In the genomic region with DNA sequence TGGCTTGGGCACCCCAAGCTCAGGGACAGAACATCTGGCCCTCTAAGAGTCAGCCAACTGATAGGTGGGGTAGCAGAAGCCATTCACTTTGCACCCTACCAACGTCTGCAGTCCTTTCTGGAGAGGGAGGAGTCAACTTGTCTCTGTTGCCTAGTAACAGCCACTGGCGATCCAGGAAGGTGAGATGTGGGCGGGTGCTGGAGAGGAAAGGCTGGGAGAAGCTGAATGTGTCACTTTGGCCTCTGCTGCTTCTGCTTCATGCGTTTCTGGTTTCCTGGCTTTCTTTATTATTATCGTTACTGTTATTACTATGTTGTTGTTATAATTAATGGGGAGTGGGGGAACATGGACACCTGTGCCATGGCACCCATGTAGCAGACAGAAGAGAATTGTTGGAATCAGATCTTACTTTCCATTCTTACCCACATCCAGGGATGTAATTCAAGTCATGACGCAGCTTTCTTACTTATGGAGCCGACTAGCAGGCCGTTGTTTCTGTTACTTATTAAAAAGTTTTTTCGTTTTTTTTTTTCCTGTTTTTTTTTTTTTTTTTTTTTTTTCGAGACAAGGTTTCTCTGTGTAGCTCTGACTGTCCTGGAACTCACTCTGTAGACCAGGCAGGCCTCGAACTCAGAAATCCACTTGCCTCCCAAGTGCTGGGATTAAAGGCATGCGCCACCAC, we compare ENCODE assay signal across 8 mouse cellular contexts. TPM values are rescaled to one million over a fixed set of nuclear protein-coding genes. Genes with fewer than 3 reads are reported as not detected.
A peak's percentile ranks its signal among the peaks of the same experiment; 100 is the strongest.
DNase-seq lines count a peak whose midpoint lies in the region; ATAC-seq and TF ChIP-seq lines count a peak whose summit lies in the region.

A gene (plus strand): TSS at position 156 of the 682 bp plus-strand sequence.

- ATAC-seq in embryonic facial prominence, embryonic 11.5 days (replicated peaks; ENCODE audit: insufficient number of reproducible peaks, low FRiP score, low TSS enrichment, low read depth), result no peak
- no peak for ATAC-seq in heart, embryonic 13.5 days (ENCODE audit: extremely low read depth, insufficient number of reproducible peaks, low FRiP score, low TSS enrichment)
- no peak for ATAC-seq in midbrain, embryonic 13.5 days

- peak within 1 kb of the TSS; percentile 55; the same call in 1 of the 2 replicates for H3K27ac ChIP-seq in ES-Bruce4 (ENCODE audit: insufficient read depth, low read length)
- no peak within 1 kb of the TSS for H3K27ac ChIP-seq in embryonic facial prominence, embryonic 11.5 days (replicated peaks; ENCODE audit: low read depth, low read length)
- no peak within 1 kb of the TSS for H3K27ac ChIP-seq in heart, embryonic 13.5 days (replicated peaks)
- no peak within 1 kb of the TSS for H3K27ac ChIP-seq in midbrain, embryonic 13.5 days

- H3K27me3 ChIP-seq in ES-Bruce4 (ENCODE audit: control insufficient read depth, insufficient read depth, low read length, poor library complexity, severe bottlenecking), result no peaks in the 10 kb centered on the region
- no peaks in the 10 kb centered on the region for H3K27me3 ChIP-seq in embryonic facial prominence, embryonic 11.5 days (ENCODE audit: control insufficient read depth, insufficient read depth, low read length)
- H3K27me3 ChIP-seq in heart, embryonic 13.5 days (replicated peaks), result 0 out of 2 replicates have a peak, but pooled peaks cover 7% of the 10 kb centered on the region
- 0 out of 2 replicates have a peak, but pooled peaks cover 5% of the 10 kb centered on the region for H3K27me3 ChIP-seq in midbrain, embryonic 13.5 days

- intact Hi-C loops in left cerebral cortex, postnatal 10 days (cut with DNase I), result no loop called here

- TF ChIP-seq CTCF in ES-Bruce4 (IDR thresholded peaks at IDR 0.05; ENCODE audit: low read depth, low read length), result no peak

- TF ChIP-seq POLR2A in ES-Bruce4 (IDR thresholded peaks at IDR 0.05; ENCODE audit: insufficient read depth, low read length), result no peak

- DNase-seq in heart, adult 18-20 months, result no peak
- DNase-seq in heart, adult 9 months (ENCODE audit: low spot score in 2 of 2), result no peak
- peak; percentile 53 for DNase-seq in embryonic facial prominence, embryonic 11.5 days (ENCODE audit: low spot score)
- DNase-seq in left cerebral cortex, postnatal 10 days (ENCODE audit: extremely low spot score in 1 of 2, low spot score in 2 of 2), result peak in 1 of 2 experiments; percentile 31
- no peak for DNase-seq in frontal cortex, postnatal 14 days (ENCODE audit: low spot score in 2 of 2)

- no peaks in the 10 kb centered on the region for H3K4me1 ChIP-seq in ES-Bruce4 (ENCODE audit: control insufficient read depth, insufficient read depth, low read length)
- H3K4me1 ChIP-seq in embryonic facial prominence, embryonic 11.5 days (ENCODE audit: control insufficient read depth, insufficient read depth, low read length), result no peaks in the 10 kb centered on the region
- peaks cover 12% of the 10 kb centered on the region for H3K4me1 ChIP-seq in heart, embryonic 13.5 days
- H3K4me1 ChIP-seq in midbrain, embryonic 13.5 days (replicated peaks), result peaks cover 11% of the 10 kb centered on the region

- H3K36me3 ChIP-seq in ES-Bruce4 (ENCODE audit: control insufficient read depth, insufficient read depth, low read length, poor library complexity, severe bottlenecking), result no peaks in the 10 kb centered on the region
- no peaks in the 10 kb centered on the region; the same call in 1 of the 2 replicates for H3K36me3 ChIP-seq in embryonic facial prominence, embryonic 11.5 days (replicated peaks; ENCODE audit: control insufficient read depth, insufficient read depth, low read depth, low read length)
- H3K36me3 ChIP-seq in heart, embryonic 13.5 days, result no peaks in the 10 kb centered on the region
- H3K36me3 ChIP-seq in midbrain, embryonic 13.5 days, result no peaks in the 10 kb centered on the region

- H3K9me3 ChIP-seq in ES-Bruce4 (replicated peaks; ENCODE audit: control insufficient read depth, insufficient read depth, low read length, poor library complexity, severe bottlenecking), result no peaks in the 10 kb centered on the region
- H3K9me3 ChIP-seq in embryonic facial prominence, embryonic 11.5 days (replicated peaks; ENCODE audit: control insufficient read depth, low read length), result no peaks in the 10 kb centered on the region
- H3K9me3 ChIP-seq in heart, embryonic 13.5 days, result no peaks in the 10 kb centered on the region
- H3K9me3 ChIP-seq in midbrain, embryonic 13.5 days, result no peaks in the 10 kb centered on the region

- H3K9ac ChIP-seq in ES-Bruce4 (ENCODE audit: low read depth, poor library complexity, severe bottlenecking), result no peak within 1 kb of the TSS
- H3K9ac ChIP-seq in embryonic facial prominence, embryonic 11.5 days (replicated peaks; ENCODE audit: low read length), result no peak within 1 kb of the TSS
- no peak within 1 kb of the TSS for H3K9ac ChIP-seq in heart, embryonic 13.5 days
- no peak within 1 kb of the TSS for H3K9ac ChIP-seq in midbrain, embryonic 13.5 days (replicated peaks)

- TF ChIP-seq EP300 in ES-Bruce4 (IDR thresholded peaks at IDR 0.05; ENCODE audit: insufficient read depth, low read depth, low read length), result no peak

- no peak within 1 kb of the TSS for H3K4me2 ChIP-seq in embryonic facial prominence, embryonic 11.5 days (ENCODE audit: low read depth, low read length)
- no peak within 1 kb of the TSS for H3K4me2 ChIP-seq in heart, embryonic 13.5 days
- no peak within 1 kb of the TSS for H3K4me2 ChIP-seq in midbrain, embryonic 13.5 days (replicated peaks)

- 41% methylated on average over 12 of the region's 12 CpGs for WGBS in embryonic facial prominence, embryonic 11.5 days
- WGBS in heart, embryonic 13.5 days, result 46% methylated on average over 11 of the region's 12 CpGs
- WGBS in midbrain, embryonic 13.5 days, result 50% methylated on average over 12 of the region's 12 CpGs

- no peak within 1 kb of the TSS for H3K4me3 ChIP-seq in ES-Bruce4 (ENCODE audit: low read depth, low read length)
- H3K4me3 ChIP-seq in embryonic facial prominence, embryonic 11.5 days (ENCODE audit: low read depth, low read length), result no peak within 1 kb of the TSS
- H3K4me3 ChIP-seq in heart, embryonic 13.5 days, result no peak within 1 kb of the TSS
- no peak within 1 kb of the TSS for H3K4me3 ChIP-seq in midbrain, embryonic 13.5 days (replicated peaks)

RNA-seq across cellular contexts. Expression of the gene that starts here (rescaled TPM):
- total RNA-seq in heart, adult 18-20 months (2021), result 10 to 100 TPM; 94.9 to 98.5 TPM
- polyA plus RNA-seq in ES-Bruce4 (2011; ENCODE audit: insufficient read depth, insufficient read length, low read depth, missing spikeins), result 1,058 and 1,233 TPM in 2 replicates
- polyA plus RNA-seq in embryonic facial prominence, embryonic 11.5 days (2014; fragmentation: Nextera tagmentation; extraction: Ambion mirVana), result 705 and 768 TPM in 2 replicates
- polyA plus RNA-seq in heart, embryonic 13.5 days (2015; fragmentation: Nextera tagmentation; extraction: Ambion mirVana), result 214 and 239 TPM in 2 replicates
- total RNA-seq in left cerebral cortex, postnatal 10 days (2021), result 100 to 1,000 TPM; 219 to 220 TPM
- 448 and 482 TPM in 2 replicates for polyA plus RNA-seq in midbrain, embryonic 13.5 days (2015; fragmentation: Nextera tagmentation; extraction: Ambion mirVana)
